Mouse (Mus musculus) retina, embryonic 14.5 days (tissue): Measurements from ENCODE around the gene Sall1.

ENCODE experiments used
- DNase-seq: peaks from one replicate; pipeline ENCODE4 v3.0.0-alpha.2; 2015; ENCODE audit warnings: low spot score

The Sall1 gene

DNA sequence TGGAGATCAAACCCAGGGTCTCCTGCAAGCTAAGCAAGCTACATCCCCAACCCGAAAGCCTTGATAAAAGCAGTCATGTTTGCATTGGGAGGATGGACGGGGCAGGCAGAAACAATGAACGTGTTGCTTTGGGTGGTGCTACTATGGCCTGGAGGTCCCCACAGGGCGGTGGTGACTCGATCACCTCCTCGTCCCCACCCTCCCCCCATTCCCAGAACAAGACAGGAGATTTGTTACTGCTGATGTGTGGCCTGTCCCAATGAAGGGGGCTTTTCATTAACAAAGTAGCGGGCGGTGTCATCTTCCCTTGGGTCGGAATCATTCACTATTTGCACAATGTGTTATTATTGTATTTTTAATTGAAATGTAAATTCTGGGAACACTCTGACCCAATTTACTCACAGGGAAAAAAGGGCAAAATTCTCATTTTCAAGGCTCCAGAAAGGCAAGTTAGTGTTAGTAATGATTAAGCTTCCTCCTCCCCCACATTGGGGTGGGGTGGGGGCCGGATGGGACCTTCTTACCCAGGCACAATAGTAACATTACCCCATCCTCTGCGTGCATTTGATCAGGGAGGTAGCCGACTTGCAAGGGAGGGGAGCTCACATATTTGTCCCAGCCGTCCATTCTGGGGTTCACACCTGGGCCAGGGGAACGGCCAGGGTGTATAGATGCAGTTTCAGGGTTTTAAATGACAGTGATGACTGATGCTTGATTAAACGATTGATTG, 52.0 kb downstream of the Sall1 start:
- no peak for DNase-seq

DNA sequence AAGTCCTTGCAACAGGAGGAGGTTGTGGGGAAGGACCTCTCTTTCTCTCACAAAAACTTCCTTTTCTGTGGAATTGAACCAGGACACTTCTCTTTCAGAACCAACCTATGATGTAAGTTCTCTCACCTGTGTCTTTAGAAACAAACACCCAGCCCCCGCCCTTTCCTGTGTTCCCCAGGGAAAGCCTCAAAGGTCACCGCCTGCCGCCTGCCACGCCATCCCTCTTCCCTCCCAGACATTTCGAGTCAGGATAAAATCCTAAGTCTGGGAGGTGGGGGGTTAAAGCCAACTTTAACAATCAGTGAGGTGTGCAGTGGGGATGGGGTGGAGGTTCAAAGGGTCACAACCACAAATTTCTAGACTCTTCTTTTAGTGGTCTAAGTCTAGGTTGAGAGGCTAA, 52.8 kb downstream of the Sall1 start:
- DNase-seq = no peak

DNA sequence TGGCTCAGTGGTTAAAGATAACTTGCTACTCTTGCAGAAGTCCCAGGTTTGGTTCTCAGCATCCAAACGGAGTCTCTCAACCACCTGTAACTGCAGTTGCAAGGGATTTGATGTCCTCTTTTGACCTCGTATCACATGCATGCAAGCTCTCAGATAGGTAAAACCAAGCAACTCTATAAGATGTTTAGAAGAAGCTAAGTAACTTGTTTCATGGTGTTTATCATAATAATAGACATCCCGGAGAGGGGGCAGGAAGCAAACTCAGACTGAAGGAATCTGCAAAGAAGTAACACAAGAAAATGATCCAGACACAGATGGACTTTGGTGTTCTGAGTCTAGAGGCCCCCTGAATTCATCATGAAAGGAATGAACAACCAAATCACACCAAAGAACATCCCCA, 55.0 kb downstream of the Sall1 start:
- no peak for DNase-seq

DNA sequence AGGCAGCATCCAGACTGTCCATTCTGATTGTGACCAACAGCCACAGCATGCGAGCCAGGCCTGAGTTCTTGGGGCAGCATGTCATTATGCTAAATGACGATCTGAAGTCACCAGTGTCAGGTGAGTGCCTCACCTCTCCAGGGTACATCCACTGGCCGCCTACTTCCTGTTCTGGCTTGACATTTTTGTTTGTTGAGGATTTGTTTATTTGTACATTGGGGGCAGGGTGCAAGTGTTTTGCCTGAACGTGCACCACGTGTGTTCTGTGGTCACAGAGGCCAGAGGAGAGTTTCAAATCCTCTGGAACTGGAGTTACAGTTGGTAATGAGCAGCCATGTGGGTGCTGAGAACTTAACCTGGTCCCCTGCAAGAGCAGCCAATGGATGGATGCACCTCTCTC, 60.5 kb downstream of the Sall1 start:
- no peak for DNase-seq
